Mouse (Mus musculus) limb, embryonic 14.5 days (tissue): ENCODE measurements at regions not wholly inside any gene's neighbourhood (a gene's known extent, or its start where the extent isn't known, plus 50 kb on each side); places are given as distances from the start of the nearest gene placed in this dataset.

Source experiments
- ATAC-seq: fragments of 200-750 bp; cut with Nextera tagmentation; 2 replicates; pipeline ENCODE4 v1.8.0; 2017; ENCODE audit warnings: low read depth, moderate number of reproducible peaks, moderate TSS enrichment; ENCODE audit not compliant: low FRiP score
- DNase-seq: peaks from one replicate; pipeline ENCODE4 v3.0.0-alpha.2; 2015; ENCODE audit warnings: low spot score
- H3K27ac ChIP-seq: fragments of 300-500 bp; sonication (generic); replicated peaks from 2 replicates; pipeline ENCODE4 v1.5.1; 2014; ENCODE audit warnings: low read depth, mild to moderate bottlenecking, low read length, moderate library complexity, mixed read lengths
- H3K27me3 ChIP-seq: fragments of 300-500 bp; sonication (generic); 2 replicates; pipeline ENCODE4 v1.6.1; 2014; ENCODE audit warnings: low read length, mixed read lengths; ENCODE audit not compliant: control insufficient read depth, insufficient read depth
- H3K36me3 ChIP-seq: fragments of 300-500 bp; sonication (generic); 2 replicates; pipeline ENCODE4 v1.6.1; 2014; ENCODE audit warnings: mild to moderate bottlenecking, low read length, moderate library complexity, mixed read lengths; ENCODE audit not compliant: control insufficient read depth, insufficient read depth
- H3K4me1 ChIP-seq: fragments of 300-500 bp; sonication (generic); 2 replicates; pipeline ENCODE4 v1.6.1; 2014; ENCODE audit warnings: antibody characterized with exemption, low read length, mixed read lengths; ENCODE audit not compliant: control insufficient read depth, insufficient read depth
- H3K4me2 ChIP-seq: fragments of 300-500 bp; sonication (generic); replicated peaks from 2 replicates; pipeline ENCODE4 v1.6.1; 2014; ENCODE audit warnings: low read depth, mild to moderate bottlenecking, low read length, moderate library complexity; ENCODE audit not compliant: severe bottlenecking
- H3K4me3 ChIP-seq: fragments of 300-500 bp; sonication (generic); replicated peaks from 2 replicates; pipeline ENCODE4 v1.5.1; 2014; ENCODE audit warnings: low read length
- H3K9ac ChIP-seq: fragments of 300-500 bp; sonication (generic); 2 replicates; pipeline ENCODE4 v1.6.1; 2014; ENCODE audit warnings: mild to moderate bottlenecking, low read depth, low read length, moderate library complexity; ENCODE audit not compliant: severe bottlenecking
- H3K9me3 ChIP-seq: fragments of 300-500 bp; sonication (generic); 2 replicates; pipeline ENCODE4 v1.6.1; 2016; ENCODE audit warnings: low read length; ENCODE audit not compliant: control insufficient read depth
- POLR2A ChIP-seq: fragments of 200-500 bp; IDR thresholded peaks from 2 replicates; pipeline ENCODE4 v1.8.0; 2012; ENCODE audit warnings: inconsistent platforms, mild to moderate bottlenecking, moderate library complexity, borderline replicate concordance; ENCODE audit not compliant: insufficient read depth, insufficient read length; ENCODE audit errors: extremely low read depth
- WGBS: fragments of 180-500 bp; shearing (Covaris S2); extraction: QIAGEN DNeasy Blood & Tissue Kit; methylation state at CpG from one replicate; pipeline ENCODE4 v1.1.7; 2014; 5-methylcytosine and 5-hydroxymethylcytosine counted together

DNA sequence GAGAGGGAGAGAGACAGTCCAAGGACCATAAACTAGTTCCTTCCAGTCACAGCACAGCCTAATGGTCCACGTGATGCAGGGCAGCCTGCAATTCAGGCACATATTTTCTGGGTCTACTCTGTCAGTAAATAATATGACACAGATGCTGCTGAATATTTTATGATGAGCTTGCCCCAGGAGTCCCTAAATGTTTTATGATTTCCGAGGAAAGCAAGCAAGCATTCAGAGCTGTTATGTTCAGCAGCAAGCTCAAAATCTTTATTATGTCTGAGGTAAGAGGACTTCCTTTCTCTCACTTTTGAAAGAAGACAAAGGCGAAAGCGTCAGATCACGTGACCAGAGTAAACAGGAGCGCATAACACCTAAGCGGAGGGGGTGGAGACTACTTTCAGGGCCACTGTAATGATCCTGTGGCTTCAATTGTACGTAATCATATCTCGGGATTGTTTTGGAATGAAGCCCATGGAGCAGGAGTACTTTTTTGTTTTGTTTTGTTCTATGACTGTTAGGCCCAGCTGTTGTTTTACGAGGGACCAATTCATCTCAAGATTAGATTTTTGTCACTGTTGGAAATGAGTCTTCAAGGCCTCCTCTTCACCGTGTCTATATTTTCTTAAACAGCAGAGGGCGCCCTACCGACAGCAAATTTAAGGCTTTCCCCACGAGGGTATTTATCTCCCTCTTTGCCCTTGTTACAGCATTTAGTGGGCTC, 107.8 kb downstream of the Cavin4 start:
- ATAC-seq (peak; percentile 93), DNase-seq (peak; percentile 75)
- Histone ChIP-seq H3K27ac (peak overlapping the region; percentile 50; the same call in 1 of the 2 replicates), H3K4me3 (peak overlapping the region; percentile 1; the same call in 1 of the 2 replicates), H3K27me3 (no peaks in the 10 kb centered on the region; the same call in 1 of the 2 replicates), H3K4me2 (peak overlapping the region; percentile 20), H3K9ac (no peak overlapping the region), H3K36me3 (no peaks in the 10 kb centered on the region), H3K4me1 (no peaks in the 10 kb centered on the region; the same call in 1 of the 2 replicates), H3K9me3 (no peaks in the 10 kb centered on the region)
- no peak for TF ChIP-seq POLR2A
- WGBS, result 22% methylated on average over 14 of the region's 14 CpGs

DNA sequence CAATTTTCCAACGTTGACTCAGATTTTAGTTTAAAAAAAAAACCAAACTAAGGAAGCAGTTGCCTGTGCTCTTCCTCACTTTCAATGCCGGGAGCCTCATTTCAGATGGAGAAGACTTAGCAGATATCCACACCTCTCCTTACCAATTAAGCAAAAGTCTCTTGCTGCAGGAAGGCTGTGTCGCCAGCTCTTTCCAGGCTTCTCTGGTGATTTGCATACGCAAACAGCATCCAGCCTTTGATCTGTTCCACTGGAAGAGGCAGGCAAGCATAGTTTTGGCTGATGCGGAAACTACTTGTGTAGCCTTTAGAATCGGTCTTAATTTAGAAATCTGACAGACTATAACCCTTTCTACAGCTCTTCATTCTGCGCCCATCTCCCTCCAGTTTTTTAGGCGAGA, 108.5 kb downstream of the Cavin4 start:
- ATAC-seq (no peak), DNase-seq (no peak)
- H3K9ac ChIP-seq, result no peak overlapping the region
- H3K9me3 ChIP-seq, result no peaks in the 10 kb centered on the region
- no peaks in the 10 kb centered on the region; the same call in 1 of the 2 replicates for H3K4me1 ChIP-seq
- H3K4me2 ChIP-seq, result no peak overlapping the region
- H3K27me3 ChIP-seq, result no peaks in the 10 kb centered on the region; the same call in 1 of the 2 replicates
- 64% methylated on average over 8 of the region's 8 CpGs for WGBS
- TF ChIP-seq POLR2A, result no peak
- H3K36me3 ChIP-seq, result no peaks in the 10 kb centered on the region
- no peak overlapping the region for H3K27ac ChIP-seq
- no peak overlapping the region for H3K4me3 ChIP-seq

DNA sequence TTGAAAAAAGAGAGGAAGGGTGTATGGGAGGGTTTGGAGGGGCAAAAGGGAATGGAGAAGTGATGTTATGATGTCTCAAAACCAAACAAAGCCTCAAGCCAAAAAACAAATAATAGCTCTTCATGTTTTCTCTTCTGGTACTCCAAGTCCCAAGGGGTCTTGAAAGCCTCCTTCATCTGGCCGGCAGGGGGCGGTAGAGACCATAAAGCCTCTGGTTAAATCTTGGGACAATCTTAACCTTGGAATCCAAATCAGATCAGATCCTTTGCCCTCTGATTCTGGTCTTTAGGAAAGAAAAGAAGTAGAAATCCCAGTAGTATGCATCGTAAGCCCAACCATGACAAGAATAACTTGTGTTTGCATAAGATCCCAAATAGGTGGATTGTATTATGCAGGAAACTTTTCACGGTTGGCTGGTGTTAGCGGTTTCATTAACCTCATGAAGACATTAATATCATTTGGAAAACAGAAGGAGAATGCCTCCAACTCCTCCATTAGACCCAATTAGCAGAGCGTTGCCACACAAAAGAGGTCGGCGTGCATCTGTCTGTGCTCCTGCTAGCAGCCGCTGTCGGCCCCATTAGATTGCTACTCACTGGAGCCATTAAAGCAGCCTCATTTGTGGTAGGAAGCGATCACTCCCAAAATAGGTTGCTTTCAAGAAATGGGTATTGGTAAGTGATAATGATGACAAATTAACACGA, 116.0 kb downstream of the Cavin4 start:
- Histone ChIP-seq H3K36me3 (no peaks in the 10 kb centered on the region), H3K9ac (no peak overlapping the region), H3K4me2 (no peak overlapping the region), H3K4me3 (no peak overlapping the region), H3K9me3 (no peaks in the 10 kb centered on the region), H3K27me3 (no peaks in the 10 kb centered on the region), H3K4me1 (no peaks in the 10 kb centered on the region), H3K27ac (no peak overlapping the region)
- WGBS, result 59% methylated on average over 12 of the region's 12 CpGs
- no peak for ATAC-seq
- no peak for TF ChIP-seq POLR2A
- peak; percentile 67 for DNase-seq

DNA sequence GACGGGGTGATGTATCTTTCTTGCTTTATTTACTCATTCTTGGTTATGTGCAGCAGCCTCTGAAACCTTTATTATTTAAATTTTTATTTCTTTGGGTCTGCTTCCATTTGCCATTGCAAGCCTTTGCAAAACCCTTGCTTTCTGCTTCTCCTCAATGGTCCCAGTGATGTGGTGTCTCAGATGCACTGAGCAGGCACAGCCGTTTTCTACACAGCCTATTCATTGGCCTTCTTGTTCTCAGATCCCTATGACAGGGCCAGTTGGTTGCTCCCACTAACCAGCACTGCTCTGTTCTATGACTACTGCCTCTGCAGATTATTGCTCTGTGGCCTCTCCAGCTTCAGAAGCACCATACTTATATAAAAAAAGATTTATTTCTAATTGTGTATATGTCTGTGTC, 116.6 kb downstream of the Cavin4 start:
- H3K4me1 ChIP-seq, result no peaks in the 10 kb centered on the region
- DNase-seq, result no peak

DNA sequence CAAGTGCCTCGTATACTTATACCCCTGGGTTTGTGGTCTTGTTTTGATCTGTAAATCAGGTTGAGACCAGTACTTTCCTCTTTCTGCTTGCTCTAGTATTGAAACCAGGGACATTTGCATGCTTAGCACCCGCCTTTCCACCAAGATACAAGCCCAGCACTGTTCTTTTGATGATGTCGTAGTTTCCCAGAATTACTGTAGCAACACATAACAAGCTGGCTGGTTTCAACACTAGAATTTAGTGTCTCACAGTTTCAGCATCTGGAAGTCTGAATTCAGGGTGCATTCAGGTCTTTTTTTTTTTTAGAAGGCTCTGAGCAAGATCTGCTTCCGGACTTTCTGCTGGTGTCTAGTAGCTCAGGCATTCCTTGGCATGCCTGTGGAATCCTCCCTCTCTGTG, 117.8 kb downstream of the Cavin4 start:
- DNase-seq (no peak), ATAC-seq (no peak)
- no peak for TF ChIP-seq POLR2A
- Histone ChIP-seq H3K4me1 (no peaks in the 10 kb centered on the region), H3K4me2 (no peak overlapping the region), H3K9me3 (no peaks in the 10 kb centered on the region), H3K27me3 (no peaks in the 10 kb centered on the region), H3K27ac (no peak overlapping the region), H3K36me3 (no peaks in the 10 kb centered on the region), H3K9ac (no peak overlapping the region), H3K4me3 (no peak overlapping the region)
- 44% methylated on average over 4 of the region's 4 CpGs for WGBS

More for the DNA sequence above, 116.6 kb downstream of the Cavin4 start:
- Histone ChIP-seq H3K9ac (no peak overlapping the region), H3K9me3 (no peaks in the 10 kb centered on the region), H3K27ac (no peak overlapping the region), H3K4me2 (no peak overlapping the region), H3K36me3 (no peaks in the 10 kb centered on the region), H3K4me3 (no peak overlapping the region), H3K27me3 (no peaks in the 10 kb centered on the region)
- 80% methylated on average over 2 of the region's 2 CpGs for WGBS
- TF ChIP-seq POLR2A, result no peak
- no peak for ATAC-seq
